Mouse (Mus musculus): ENCODE data around the gene Pdcd11.

GRCm38 (mm10) chr19:47047236-47047833 is 43.2 kb upstream of the Pdcd11 start:
- TF ChIP-seq CTCF (IDR thresholded peaks at IDR 0.05; ENCODE audit: control insufficient read depth, insufficient read depth, insufficient replicate concordance, low read depth, low read length) = no peak
- TF ChIP-seq POLR2A (IDR thresholded peaks at IDR 0.05; ENCODE audit: control insufficient read depth, low read depth, low read length) = no peak
